Mouse (Mus musculus) lung, adult 2 months (tissue): Measurements from ENCODE around the gene Sfrp2. TPM values are rescaled to one million over a fixed set of nuclear protein-coding genes. Genes with fewer than 3 reads are reported as not detected.

Experiments used
- DNase-seq: peaks from one replicate; pipeline ENCODE4 v3.0.0; 2022
- H3K4me1 ChIP-seq: fragments of 200-500 bp; 2 replicates; pipeline ENCODE4 v1.6.1; 2011; ENCODE audit warnings: low read length; ENCODE audit not compliant: control insufficient read depth, insufficient read depth
- H3K4me3 ChIP-seq: fragments of 200-500 bp; replicated peaks from 2 replicates; pipeline ENCODE3; 2011; ENCODE audit warnings: low read depth, mild to moderate bottlenecking, control low read depth, low read length; ENCODE audit errors: extremely low read depth
- CTCF ChIP-seq: fragments of 200-500 bp; IDR thresholded peaks from 2 replicates; pipeline ENCODE4 v1.5.1; 2011; ENCODE audit warnings: mild to moderate bottlenecking, low read length, control low read depth; ENCODE audit not compliant: insufficient read depth
- POLR2A ChIP-seq: fragments of 200-500 bp; IDR thresholded peaks from 2 replicates; pipeline ENCODE4 v1.6.1; 2011; ENCODE audit warnings: low read depth, mild to moderate bottlenecking, control low read depth, low read length, borderline replicate concordance; ENCODE audit errors: extremely low read depth
- whole genome bisulfite sequencing: fragments of 180-500 bp; shearing (Covaris S2); methylation state at CpG from one replicate; pipeline ENCODE4 v1.1.7; 2018; 5-methylcytosine and 5-hydroxymethylcytosine counted together
- polyA plus RNA-seq: library from polyadenylated mRNA; depleted of rRNA; stranded (reverse); fragments of >200 nt; gene quantifications from 2 replicates; pipeline ENCODE4 v1.2.3, GENCODE M21; 2012; rRNA removed

Sfrp2 gene
- 33.1 and 48.9 TPM in 2 replicates for polyA plus RNA-seq

GRCm38 (mm10) chr3:83765871-83766725 lies at the start of gene Sfrp2:
TSS of gene Sfrp2 (plus strand) at chr3:83766321.
- Histone ChIP-seq H3K4me1 (0 out of 2 replicates have a peak, but pooled peaks cover 2% of the 10 kb centered on the region), H3K4me3 (no peak within 1 kb of the TSS)
- TF ChIP-seq CTCF (no peak), POLR2A (no peak)
- no peak for DNase-seq
- WGBS = 1% methylated on average over 81 of the region's 82 CpGs

GRCm38 (mm10) chr3:83717643-83718231 lies 48.4 kb upstream of the Sfrp2 start:
- Histone ChIP-seq H3K4me3 (no peak overlapping the region), H3K4me1 (no peaks in the 10 kb centered on the region)
- DNase-seq = no peak
- no peak for TF ChIP-seq CTCF
- TF ChIP-seq POLR2A = no peak
- 30% methylated on average over 7 of the region's 7 CpGs for WGBS

GRCm38 (mm10) chr3:83718662-83719061 lies 47.5 kb upstream of the Sfrp2 start:
- 65% methylated on average over 4 of the region's 4 CpGs for WGBS

GRCm38 (mm10) chr3:83728223-83728622 lies 37.9 kb upstream of the Sfrp2 start:
- no peak for TF ChIP-seq CTCF
- TF ChIP-seq POLR2A = no peak
- WGBS = 51% methylated on average over 3 of the region's 3 CpGs
- H3K4me1 ChIP-seq = no peaks in the 10 kb centered on the region
- H3K4me3 ChIP-seq = no peak overlapping the region
- no peak for DNase-seq

More at GRCm38 (mm10) chr3:83718662-83719061, 47.5 kb upstream of the Sfrp2 start:
- Histone ChIP-seq H3K4me1 (no peaks in the 10 kb centered on the region), H3K4me3 (no peak overlapping the region)
- TF ChIP-seq CTCF (no peak), POLR2A (no peak)
- DNase-seq = no peak

- TF ChIP-seq CTCF (no peak), POLR2A (no peak)
- H3K4me1 ChIP-seq = no peaks in the 10 kb centered on the region
- DNase-seq = no peak
- WGBS = 73% methylated on average over 9 of the region's 9 CpGs
- no peak overlapping the region for H3K4me3 ChIP-seq
Observed at GRCm38 (mm10) chr3:83728675-83729390, 37.3 kb upstream of the Sfrp2 start.

- Histone ChIP-seq H3K4me3 (no peak overlapping the region), H3K4me1 (no peaks in the 10 kb centered on the region)
- TF ChIP-seq POLR2A (no peak), CTCF (no peak)
- no peak for DNase-seq
- 90% methylated on average over 8 of the region's 8 CpGs for WGBS
Observed at GRCm38 (mm10) chr3:83733985-83734384, 32.1 kb upstream of the Sfrp2 start.

- no peak for DNase-seq
- no peak overlapping the region for H3K4me3 ChIP-seq
- WGBS = 89% methylated on average over 4 of the region's 4 CpGs
- no peaks in the 10 kb centered on the region for H3K4me1 ChIP-seq
- TF ChIP-seq POLR2A = no peak
- no peak for TF ChIP-seq CTCF
Observed at GRCm38 (mm10) chr3:83736980-83737379, 29.1 kb upstream of the Sfrp2 start.

- TF ChIP-seq CTCF = no peak
- TF ChIP-seq POLR2A = no peak
- Histone ChIP-seq H3K4me3 (no peak overlapping the region), H3K4me1 (no peaks in the 10 kb centered on the region)
- 59% methylated on average over 2 of the region's 2 CpGs for WGBS
- DNase-seq = no peak
Observed at GRCm38 (mm10) chr3:83740246-83740645, 25.9 kb upstream of the Sfrp2 start.

GRCm38 (mm10) chr3:83747276-83747675 lies 18.8 kb upstream of the Sfrp2 start:
- no peak for DNase-seq
- H3K4me3 ChIP-seq = no peak overlapping the region
- TF ChIP-seq CTCF (no peak), POLR2A (no peak)
- no peaks in the 10 kb centered on the region for H3K4me1 ChIP-seq
- 77% methylated on average over 4 of the region's 4 CpGs for WGBS

- Histone ChIP-seq H3K4me1 (no peaks in the 10 kb centered on the region), H3K4me3 (no peak overlapping the region)
- DNase-seq = no peak
- 82% methylated on average over 5 of the region's 5 CpGs for WGBS
- no peak for TF ChIP-seq CTCF
- TF ChIP-seq POLR2A = no peak
Observed at GRCm38 (mm10) chr3:83747895-83748294, 18.2 kb upstream of the Sfrp2 start.

GRCm38 (mm10) chr3:83751625-83752024 lies 14.5 kb upstream of the Sfrp2 start:
- Histone ChIP-seq H3K4me1 (no peaks in the 10 kb centered on the region), H3K4me3 (no peak overlapping the region)
- TF ChIP-seq CTCF = no peak
- TF ChIP-seq POLR2A = no peak
- DNase-seq = no peak
- 28% methylated on average over 2 of the region's 2 CpGs for WGBS
